Mouse (Mus musculus): ENCODE measurements around the gene Tmprss9. TPM values are rescaled to one million over a fixed set of nuclear protein-coding genes. Genes with fewer than 3 reads are reported as not detected.

The Tmprss9 gene
- polyA plus RNA-seq, 1 experiment, result 1.3 TPM

DNA sequence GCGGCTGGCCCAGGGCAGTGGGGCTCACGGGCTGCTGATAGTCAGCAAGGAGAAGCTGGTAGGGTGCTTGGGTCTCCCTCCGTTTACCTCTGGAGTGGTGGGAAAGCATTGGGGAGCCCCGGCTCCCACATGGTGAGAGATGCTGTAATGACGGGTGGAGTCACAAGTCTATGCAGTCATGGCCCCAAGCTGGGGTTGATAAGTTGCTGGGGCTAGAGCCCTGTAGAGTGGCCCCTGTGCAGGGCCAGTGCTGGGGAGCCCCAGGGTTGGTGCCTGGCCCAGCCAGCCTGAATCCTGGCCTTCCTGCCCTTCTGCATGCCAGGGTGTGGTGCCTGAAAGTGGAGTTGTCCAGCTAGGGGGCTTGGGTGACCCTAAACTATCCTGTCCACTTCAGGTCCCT, 9.3 kb upstream of the Tmprss9 start:
- 94% methylated on average over 5 of the region's 5 CpGs for WGBS
- H3K4me1 ChIP-seq (ENCODE audit: control insufficient read depth, insufficient read depth, insufficient read length, low read length), result no peaks in the 10 kb centered on the region
- TF ChIP-seq POLR2A (IDR thresholded peaks at IDR 0.05; ENCODE audit: low read depth, low read length) (no peak), CTCF (IDR thresholded peaks at IDR 0.05; ENCODE audit: extremely low read depth, insufficient read length, insufficient replicate concordance, low read depth, low read length) (no peak)
- H3K36me3 ChIP-seq (ENCODE audit: control insufficient read depth, insufficient read depth, low read length), result peaks cover 36% of the 10 kb centered on the region
- no peak overlapping the region for H3K27ac ChIP-seq (ENCODE audit: insufficient read depth, low read depth, low read length)
- no peaks in the 10 kb centered on the region for H3K27me3 ChIP-seq (ENCODE audit: control insufficient read depth, insufficient read depth, low read length)
- no peak overlapping the region for H3K4me3 ChIP-seq (ENCODE audit: low read depth, low read length)

DNA sequence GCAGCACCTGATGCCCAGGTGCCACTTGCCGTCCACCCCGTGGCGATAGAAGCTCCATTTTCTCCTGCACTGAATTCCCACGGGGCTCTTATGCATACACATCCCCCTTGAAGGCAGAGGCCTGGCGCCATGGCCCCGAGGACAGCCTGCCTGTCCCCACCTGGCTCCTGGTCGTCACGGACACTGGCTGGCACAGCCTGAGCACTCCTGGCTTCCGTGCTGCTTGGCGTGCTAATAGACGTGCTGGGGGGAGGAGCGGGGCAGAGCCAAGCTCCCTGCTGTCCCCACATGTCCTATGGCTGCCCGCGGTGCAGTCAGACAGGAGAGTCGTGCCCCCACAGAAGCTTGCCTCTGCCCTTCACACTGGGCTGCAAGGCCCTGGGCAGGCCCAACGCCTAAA, 7.2 kb upstream of the Tmprss9 start:
- Histone ChIP-seq H3K4me3 (ENCODE audit: low read depth, low read length) (no peak overlapping the region), H3K27me3 (ENCODE audit: control insufficient read depth, insufficient read depth, low read length) (no peaks in the 10 kb centered on the region), H3K27ac (ENCODE audit: insufficient read depth, low read depth, low read length) (no peak overlapping the region), H3K36me3 (ENCODE audit: control insufficient read depth, insufficient read depth, low read length) (peaks cover 37% of the 10 kb centered on the region), H3K4me1 (ENCODE audit: control insufficient read depth, insufficient read depth, insufficient read length, low read length) (no peaks in the 10 kb centered on the region)
- no peak for TF ChIP-seq CTCF (IDR thresholded peaks at IDR 0.05; ENCODE audit: extremely low read depth, insufficient read length, insufficient replicate concordance, low read depth, low read length)
- TF ChIP-seq POLR2A (IDR thresholded peaks at IDR 0.05; ENCODE audit: low read depth, low read length), result no peak
- WGBS, result 87% methylated on average over 16 of the region's 16 CpGs

DNA sequence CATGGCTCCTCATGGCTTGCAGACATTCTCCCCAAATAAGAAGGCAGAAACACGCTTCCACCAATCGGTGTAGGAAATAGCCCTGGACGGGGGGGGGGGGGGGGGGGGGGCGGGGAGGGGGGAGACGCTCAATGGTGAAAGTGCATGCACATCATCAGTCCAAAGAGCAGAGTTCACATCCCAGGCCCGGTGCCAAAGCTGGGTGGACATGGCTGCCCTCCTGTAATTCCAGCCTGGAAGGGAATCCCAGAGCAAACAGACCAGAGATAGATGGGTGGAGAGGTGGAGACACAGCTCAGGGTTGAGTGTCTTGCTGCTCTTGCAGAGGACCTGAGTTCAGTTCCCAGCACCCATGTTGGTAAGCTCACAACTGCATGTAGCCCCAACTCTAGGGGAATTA, 655 bp upstream of the Tmprss9 start:
- Histone ChIP-seq H3K27ac (ENCODE audit: insufficient read depth, low read depth, low read length) (no peak overlapping the region; the same call in 1 of the 2 replicates), H3K4me3 (ENCODE audit: low read depth, low read length) (no peak overlapping the region), H3K4me1 (ENCODE audit: control insufficient read depth, insufficient read depth, insufficient read length, low read length) (peaks cover 9% of the 10 kb centered on the region), H3K27me3 (ENCODE audit: control insufficient read depth, insufficient read depth, low read length) (no peaks in the 10 kb centered on the region), H3K36me3 (ENCODE audit: control insufficient read depth, insufficient read depth, low read length) (peaks cover 8% of the 10 kb centered on the region)
- TF ChIP-seq POLR2A (IDR thresholded peaks at IDR 0.05; ENCODE audit: low read depth, low read length), result no peak
- 40% methylated on average over 3 of the region's 6 CpGs for WGBS

DNA sequence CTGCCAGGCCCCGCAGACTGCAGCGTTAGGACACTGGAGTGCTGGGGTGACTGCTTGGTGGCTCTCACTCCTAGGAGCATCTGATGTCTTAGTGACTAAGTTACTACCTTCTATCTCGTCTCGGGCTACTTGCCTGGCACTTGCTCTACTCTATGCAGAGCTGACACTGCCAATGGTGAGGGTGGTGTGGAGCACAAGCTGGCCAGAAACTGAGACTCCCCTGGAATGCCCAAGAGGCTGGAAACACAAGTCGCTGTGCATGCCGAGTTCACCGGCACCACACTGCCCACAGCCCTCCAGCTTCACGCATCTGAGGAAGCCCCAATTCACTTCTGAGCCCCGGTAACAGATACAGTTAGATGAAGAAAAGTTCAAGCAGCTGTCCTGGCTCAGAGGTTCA, 2.4 kb downstream of the Tmprss9 start:
- no peaks in the 10 kb centered on the region for H3K36me3 ChIP-seq (ENCODE audit: control insufficient read depth, insufficient read depth, low read length)
- no peak overlapping the region for H3K4me3 ChIP-seq (ENCODE audit: low read depth, low read length)
- peaks cover 9% of the 10 kb centered on the region for H3K4me1 ChIP-seq (ENCODE audit: control insufficient read depth, insufficient read depth, insufficient read length, low read length)
- WGBS, result 79% methylated on average over 9 of the region's 9 CpGs
- H3K27ac ChIP-seq (ENCODE audit: insufficient read depth, low read depth, low read length), result no peak overlapping the region
- TF ChIP-seq CTCF (IDR thresholded peaks at IDR 0.05; ENCODE audit: extremely low read depth, insufficient read length, insufficient replicate concordance, low read depth, low read length), result no peak
- no peak for TF ChIP-seq POLR2A (IDR thresholded peaks at IDR 0.05; ENCODE audit: low read depth, low read length)
- H3K27me3 ChIP-seq (ENCODE audit: control insufficient read depth, insufficient read depth, low read length), result no peaks in the 10 kb centered on the region

DNA sequence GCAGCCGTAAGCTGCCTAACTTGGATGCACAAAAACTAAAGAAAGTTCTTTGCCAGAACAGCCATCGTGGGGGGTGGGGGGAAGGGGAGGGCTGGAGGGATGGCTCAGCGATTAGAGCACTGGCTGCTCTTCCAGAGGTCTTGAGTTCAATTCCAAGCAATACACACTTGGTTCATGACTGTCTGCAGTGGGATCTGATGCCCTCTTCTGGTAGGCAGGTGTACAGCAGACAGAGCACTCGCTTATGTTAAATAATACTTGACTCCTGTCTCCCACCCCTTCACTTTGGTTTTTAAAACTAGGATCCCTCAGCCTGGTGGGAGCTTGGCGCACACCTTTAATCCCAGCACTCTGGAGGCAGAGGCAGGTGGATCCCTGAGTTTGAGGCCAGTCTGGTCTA, 4.4 kb downstream of the Tmprss9 start:
- H3K4me3 ChIP-seq (ENCODE audit: low read depth, low read length), result no peak overlapping the region
- TF ChIP-seq CTCF (IDR thresholded peaks at IDR 0.05; ENCODE audit: extremely low read depth, insufficient read length, insufficient replicate concordance, low read depth, low read length) (peak; percentile 45; the same call in 1 of the 2 replicates), POLR2A (IDR thresholded peaks at IDR 0.05; ENCODE audit: low read depth, low read length) (no peak)
- H3K27ac ChIP-seq (ENCODE audit: insufficient read depth, low read depth, low read length), result no peak overlapping the region
- peaks cover 6% of the 10 kb centered on the region for H3K4me1 ChIP-seq (ENCODE audit: control insufficient read depth, insufficient read depth, insufficient read length, low read length)
- no peaks in the 10 kb centered on the region for H3K27me3 ChIP-seq (ENCODE audit: control insufficient read depth, insufficient read depth, low read length)
- 26% methylated on average over 5 of the region's 5 CpGs for WGBS
- no peaks in the 10 kb centered on the region for H3K36me3 ChIP-seq (ENCODE audit: control insufficient read depth, insufficient read depth, low read length)

DNA sequence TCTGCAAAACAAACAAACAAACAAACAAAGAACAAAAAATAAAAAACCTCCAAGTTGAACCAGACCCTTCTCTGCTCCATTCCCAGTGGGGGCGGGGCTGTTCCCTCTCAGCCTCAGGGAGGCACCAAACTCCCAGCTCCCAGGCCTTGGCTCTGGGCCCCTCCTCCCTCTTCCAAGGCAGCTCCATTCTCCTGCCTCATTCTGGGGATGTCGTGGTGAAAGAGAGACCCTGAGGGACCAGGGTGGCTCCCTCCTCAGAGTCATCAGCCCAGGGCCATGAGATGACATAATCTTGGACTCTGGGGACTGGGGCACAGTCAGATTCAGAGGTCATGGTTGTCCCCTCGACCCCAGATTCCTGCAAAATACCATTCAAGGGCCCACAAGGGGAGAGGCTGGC, 4.9 kb downstream of the Tmprss9 start:
- Histone ChIP-seq H3K4me1 (ENCODE audit: control insufficient read depth, insufficient read depth, insufficient read length, low read length) (peaks cover under 1% of the 10 kb centered on the region; the same call in 1 of the 2 replicates), H3K27me3 (ENCODE audit: control insufficient read depth, insufficient read depth, low read length) (no peaks in the 10 kb centered on the region), H3K36me3 (ENCODE audit: control insufficient read depth, insufficient read depth, low read length) (no peaks in the 10 kb centered on the region), H3K27ac (ENCODE audit: insufficient read depth, low read depth, low read length) (no peak overlapping the region), H3K4me3 (ENCODE audit: low read depth, low read length) (no peak overlapping the region)
- 31% methylated on average over 3 of the region's 3 CpGs for WGBS
- no peak for TF ChIP-seq CTCF (IDR thresholded peaks at IDR 0.05; ENCODE audit: extremely low read depth, insufficient read length, insufficient replicate concordance, low read depth, low read length)
- TF ChIP-seq POLR2A (IDR thresholded peaks at IDR 0.05; ENCODE audit: low read depth, low read length), result no peak

DNA sequence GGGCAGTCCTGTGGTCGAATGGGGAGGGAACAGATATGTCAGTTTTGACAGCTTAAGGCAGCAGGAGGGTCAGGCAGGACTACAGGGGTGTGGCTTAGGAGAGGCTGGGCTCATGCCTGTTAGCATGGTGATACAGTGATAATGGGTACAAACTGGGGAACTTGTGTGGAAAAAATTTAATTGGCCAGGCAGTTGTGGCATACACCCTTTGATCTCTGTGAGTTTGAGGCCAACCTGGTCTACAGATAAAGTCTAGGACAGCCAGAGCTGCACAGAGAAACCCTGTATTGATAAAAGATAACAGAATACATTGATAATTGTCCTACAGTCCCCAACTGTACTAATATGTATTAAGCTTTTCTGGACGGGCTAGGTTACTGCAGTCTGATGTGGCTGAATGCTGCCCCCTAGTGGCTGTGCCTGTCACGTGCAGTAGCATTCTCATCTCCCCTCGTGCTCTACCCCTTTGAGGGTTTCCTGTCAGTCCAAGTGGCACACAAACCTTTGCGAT, 8.5 kb downstream of the Tmprss9 start:
- Histone ChIP-seq H3K27ac (ENCODE audit: insufficient read depth, low read depth, low read length) (no peak overlapping the region), H3K4me1 (ENCODE audit: control insufficient read depth, insufficient read depth, insufficient read length, low read length) (no peaks in the 10 kb centered on the region), H3K4me3 (ENCODE audit: low read depth, low read length) (no peak overlapping the region), H3K27me3 (ENCODE audit: control insufficient read depth, insufficient read depth, low read length) (no peaks in the 10 kb centered on the region), H3K36me3 (ENCODE audit: control insufficient read depth, insufficient read depth, low read length) (no peaks in the 10 kb centered on the region)
- TF ChIP-seq CTCF (IDR thresholded peaks at IDR 0.05; ENCODE audit: extremely low read depth, insufficient read length, insufficient replicate concordance, low read depth, low read length), result peak; percentile 80; the same call in 1 of the 2 replicates
- TF ChIP-seq POLR2A (IDR thresholded peaks at IDR 0.05; ENCODE audit: low read depth, low read length), result no peak
- WGBS, result 11% methylated on average over 5 of the region's 5 CpGs
